Mouse (Mus musculus) frontal cortex, postnatal 10 days (tissue): ENCODE results near the gene Patz1.

Experiments
- DNase-seq, 2 experiments: peaks; one replicate each; pipeline ENCODE4 v3.0.0; 2022; ENCODE audit warnings: low spot score in 2 of 2, mixed read lengths in 1 of 2

The Patz1 gene

DNA sequence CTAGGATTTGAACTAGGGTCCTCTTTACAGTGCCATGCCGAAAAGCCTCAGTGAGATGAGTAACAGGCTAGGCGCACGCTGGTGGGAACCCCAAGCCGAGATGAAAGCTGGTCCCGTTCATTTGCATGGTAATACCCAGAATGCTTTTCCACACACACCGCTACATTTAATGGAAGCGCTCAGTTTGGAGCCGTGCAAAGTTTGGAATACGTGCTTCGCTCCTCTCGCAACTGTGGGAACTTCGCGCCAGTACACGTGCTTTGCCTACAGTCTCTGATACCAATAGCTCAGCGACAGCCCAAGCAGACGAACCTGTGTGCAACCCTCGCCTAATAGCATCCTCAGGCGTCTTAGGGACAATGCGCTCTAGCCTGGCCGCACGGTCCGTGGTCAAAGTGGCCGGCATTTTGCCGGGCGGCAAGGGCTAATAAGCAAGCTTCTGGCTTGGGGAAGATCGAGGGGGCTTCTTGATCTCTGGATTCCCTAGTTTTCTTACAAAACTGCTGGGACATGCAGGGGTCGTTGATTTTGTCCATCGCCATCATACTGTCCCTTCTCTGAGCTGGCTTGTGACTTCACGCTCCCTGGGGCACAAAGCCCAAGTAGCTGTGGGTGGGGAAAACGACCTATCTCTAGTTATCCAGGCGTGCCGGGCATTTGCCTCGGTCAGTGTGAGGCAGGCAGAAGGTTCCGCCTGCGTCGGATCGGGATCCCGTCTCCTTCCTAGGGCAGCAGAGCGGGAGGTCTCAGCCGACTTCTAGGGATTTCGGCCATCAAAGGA, at the start of gene Patz1:
Gene Patz1, plus strand, starts transcription at position 354 of the 781 bp plus-strand sequence.
- DNase-seq, result peak in 1 of 2 experiments; percentile 38

DNA sequence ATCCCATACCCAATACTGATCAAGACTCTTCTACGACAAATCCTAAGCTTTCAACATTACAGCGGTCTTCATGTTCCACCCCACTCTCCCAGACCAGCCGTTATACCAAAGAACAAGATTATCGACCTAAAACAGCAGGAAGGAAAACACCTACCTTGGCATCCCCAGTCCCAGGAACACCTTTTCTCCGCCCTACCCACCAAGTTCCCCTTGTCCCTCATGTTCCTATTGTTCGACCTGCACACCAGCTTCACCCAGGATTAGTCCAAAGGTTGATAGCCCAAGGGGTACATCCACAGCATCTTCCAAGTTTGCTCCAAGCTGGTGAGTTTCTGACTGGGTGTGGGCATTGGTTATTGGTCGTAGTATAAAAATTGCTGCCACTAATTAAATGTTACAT, 46.3 kb upstream of the Patz1 start:
- no peak for DNase-seq

DNA sequence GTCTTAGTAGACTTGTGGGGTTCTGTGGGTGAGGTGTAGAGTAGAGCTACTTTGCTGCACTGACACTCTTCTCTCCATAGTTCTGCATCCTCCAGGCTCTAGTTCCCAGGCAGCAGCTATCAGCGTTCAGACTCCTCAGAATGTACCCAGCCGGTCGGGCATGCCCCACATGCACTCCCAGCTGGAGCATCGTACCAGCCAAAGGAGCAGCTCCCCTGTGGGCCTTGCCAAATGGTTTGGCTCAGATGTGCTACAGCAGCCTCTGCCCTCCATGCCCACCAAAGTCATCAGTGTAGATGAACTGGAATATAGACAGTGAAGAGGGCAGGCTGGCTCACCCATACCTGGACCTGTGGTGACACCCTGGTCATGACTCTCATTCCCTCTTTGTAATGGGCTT, 44.9 kb upstream of the Patz1 start:
- DNase-seq, result no peak

DNA sequence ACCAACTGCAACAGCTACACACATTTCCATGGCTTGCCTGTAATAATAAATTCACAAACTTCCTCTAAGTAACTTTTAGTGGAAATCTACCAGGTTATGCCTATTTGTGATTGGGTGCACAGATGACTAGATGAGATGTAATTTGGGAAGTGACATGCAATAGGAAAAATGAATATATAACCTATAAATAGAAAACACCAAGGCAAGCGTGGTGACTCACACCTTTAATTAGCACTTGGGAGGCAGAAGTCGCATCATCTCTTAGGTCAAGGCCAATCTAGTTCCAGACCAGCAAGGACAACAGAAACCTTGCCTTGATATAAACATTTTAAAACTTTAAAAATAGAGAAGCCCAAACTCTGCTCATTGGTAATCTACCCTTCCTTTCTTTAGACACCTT, 41.3 kb upstream of the Patz1 start:
- DNase-seq, result no peak

DNA sequence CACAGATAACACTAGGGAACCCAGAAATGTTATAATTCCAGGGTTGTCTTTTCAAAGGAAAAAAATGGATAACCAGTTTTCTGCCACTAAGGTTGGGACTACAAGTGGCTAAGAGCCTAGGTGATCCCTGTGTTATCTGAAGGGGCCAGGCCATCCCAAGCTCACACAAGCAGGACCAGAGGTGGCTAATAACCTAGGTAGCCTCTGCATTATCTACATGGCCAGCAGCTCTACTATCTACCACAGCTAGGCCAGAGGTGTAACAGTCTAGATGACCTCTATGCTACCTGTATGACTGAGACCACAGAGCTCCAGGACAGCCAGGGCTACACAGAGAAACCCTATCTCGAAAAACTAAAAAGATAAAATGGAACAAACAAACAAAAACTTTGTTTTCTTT, 29.1 kb upstream of the Patz1 start:
- DNase-seq, result no peak

DNA sequence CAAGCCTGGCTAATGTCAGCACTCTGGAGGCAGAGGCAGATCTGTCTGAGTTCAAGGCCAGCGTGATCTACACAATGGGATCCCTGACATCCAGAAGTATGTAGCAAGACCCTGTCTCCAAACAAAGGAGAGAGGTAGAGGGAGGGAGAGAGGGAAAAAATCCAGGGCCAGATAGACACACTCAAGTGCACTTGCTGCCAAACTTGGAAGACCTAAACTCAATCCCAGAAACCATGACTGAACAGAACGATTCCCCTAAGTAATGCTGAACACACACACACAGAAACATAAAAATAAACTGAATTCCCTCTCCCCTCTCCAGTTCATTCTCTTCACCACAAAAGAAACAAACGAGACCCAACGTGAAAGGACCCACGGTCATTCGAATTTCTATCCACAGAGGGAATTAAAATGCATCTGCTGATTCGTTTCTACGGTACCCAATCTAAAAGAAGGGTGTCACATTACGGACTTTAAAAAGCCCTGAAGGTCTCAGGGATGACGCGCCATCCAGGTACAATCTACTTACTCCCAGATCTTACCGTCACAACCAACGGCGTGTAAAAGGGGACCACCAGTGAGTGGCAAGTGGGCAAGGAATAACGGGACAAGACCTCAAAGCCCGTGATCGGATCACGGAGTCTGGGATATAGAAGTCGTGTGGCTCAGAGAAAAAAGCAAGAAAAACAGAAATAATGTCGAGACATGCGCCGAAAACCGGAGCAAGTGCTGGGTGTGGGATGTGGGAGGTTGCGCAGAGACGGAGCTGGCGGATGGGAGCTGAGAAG, 23.2 kb upstream of the Patz1 start:
- DNase-seq, result no peak

DNA sequence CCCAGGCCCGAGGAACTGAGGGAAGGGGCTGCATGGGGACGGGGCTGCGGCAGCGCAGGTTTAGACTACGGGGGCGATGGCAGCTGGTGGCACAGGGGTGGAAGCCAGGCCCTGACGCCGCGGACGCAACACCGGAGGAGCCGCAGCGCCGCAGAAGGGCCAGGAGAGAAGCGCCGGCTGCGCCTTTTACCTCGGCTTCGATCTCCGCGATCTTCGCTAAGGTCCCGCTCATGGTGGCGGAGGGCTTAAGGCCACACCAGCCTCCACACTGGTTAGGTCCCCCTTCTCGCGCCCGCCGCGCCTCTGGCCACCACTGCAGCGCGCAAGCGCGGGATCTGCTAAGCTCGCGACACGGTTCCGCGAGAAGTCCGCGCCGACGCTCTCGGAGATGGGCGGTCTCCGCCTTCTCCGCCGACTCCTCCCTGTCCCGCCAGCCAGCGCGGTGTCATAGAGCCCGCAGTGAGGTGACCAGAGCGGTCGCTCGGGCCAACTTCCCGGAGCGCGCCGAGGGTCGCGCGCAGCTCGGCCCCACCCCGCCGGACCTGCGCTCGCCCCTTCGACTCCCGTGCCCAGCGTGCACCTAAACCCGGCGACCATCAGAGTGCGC, 22.5 kb upstream of the Patz1 start, which contains the start of gene Drg1:
Gene Drg1, minus strand, starts transcription at position 337 of the 607 bp plus-strand sequence.
- peak; percentile 87 to 94 for DNase-seq

DNA sequence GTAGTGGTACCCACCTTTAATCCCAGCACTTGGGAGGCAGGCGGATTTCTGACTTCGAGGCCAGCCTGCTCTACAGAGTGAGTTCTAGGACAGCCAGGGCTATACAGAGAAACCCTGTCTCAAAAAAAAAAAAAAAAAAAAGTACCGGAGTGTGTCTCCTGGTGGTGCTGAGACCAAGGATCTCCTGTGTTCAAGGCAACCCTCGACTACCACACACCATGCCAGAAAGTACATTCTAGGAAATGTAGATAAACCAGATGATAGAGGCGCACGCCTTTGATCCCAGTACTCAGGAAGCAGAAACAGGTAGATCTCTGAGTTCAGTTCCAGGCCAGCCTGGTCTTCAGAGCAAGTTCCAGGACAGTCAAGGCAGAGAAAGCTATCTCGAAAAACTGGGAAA, 21.5 kb upstream of the Patz1 start:
- DNase-seq, result no peak

DNA sequence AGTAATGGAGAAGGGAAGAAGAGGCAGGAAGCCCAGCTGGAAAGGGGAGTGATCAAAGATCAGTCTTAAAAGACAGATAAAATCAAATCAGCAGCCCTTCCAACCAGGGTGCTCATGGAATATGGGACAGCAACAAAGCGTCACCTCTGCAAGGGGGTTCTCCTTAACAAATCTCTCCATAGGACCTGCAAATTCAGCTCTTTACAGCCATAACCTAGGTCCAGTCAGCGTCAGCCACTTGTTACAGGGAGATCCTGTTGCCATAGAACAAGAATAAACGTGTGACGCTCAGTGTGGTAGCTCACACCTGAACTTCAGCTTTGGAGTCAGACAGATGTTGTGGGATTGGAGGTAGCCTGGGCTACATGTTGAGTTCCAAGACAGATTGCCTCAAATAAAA, 19.4 kb upstream of the Patz1 start:
- no peak for DNase-seq

DNA sequence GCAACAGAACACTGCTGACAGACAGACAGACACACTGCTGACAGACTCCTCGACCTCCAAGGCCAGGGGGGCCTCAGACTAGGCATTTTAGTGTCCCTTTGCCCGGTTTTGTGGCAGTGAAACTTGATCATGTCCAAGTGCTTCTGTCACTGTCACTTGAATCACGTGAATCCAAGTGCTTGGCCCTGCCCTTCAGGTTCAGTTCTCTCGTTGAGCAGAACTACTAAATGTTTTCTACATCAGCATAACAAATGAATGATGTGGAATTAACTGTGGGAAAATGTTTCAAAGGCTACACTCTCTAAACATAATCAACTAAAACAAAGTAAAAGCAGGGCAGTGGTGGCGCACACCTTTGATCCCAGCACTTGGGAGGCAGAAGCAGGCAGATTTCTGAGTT, 10.3 kb upstream of the Patz1 start:
- no peak for DNase-seq

DNA sequence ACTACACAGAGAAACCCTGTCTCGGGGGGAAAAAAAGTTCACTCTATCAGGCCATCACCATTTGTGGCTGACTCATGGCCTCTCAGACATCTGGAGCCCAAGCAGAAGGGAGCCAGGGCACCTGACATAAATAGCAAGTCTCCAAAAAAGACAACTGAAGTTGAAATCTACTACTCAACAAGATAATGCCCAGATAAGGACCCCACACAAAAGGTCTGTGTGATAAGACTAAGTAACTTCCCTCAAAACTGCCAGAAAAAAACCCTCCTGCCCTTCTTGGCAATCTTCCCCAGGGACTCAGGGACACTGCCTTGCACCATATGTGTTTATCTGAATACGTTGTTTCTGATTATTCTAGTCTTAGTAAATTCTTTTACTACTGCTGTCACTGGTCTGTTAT, 8.9 kb upstream of the Patz1 start:
- no peak for DNase-seq

DNA sequence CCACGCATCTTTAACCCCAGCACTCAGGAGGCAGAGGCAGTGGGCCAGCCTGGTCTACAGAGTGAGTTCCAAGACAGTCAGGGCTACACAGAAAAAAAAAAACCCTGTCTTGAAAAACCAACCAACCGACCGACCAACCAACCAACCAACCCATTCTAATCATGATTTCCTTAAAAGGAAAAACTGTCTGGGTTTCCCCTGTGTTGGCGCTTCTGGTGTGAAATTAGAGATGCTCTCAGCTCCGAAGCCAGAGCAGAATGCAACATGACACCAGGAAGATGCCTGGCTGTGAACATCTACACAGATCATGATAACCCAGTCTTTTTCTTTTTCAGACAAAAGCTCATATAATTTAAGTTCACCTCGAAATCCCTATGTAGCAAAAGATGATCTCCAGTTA, 5.8 kb upstream of the Patz1 start:
- no peak for DNase-seq

DNA sequence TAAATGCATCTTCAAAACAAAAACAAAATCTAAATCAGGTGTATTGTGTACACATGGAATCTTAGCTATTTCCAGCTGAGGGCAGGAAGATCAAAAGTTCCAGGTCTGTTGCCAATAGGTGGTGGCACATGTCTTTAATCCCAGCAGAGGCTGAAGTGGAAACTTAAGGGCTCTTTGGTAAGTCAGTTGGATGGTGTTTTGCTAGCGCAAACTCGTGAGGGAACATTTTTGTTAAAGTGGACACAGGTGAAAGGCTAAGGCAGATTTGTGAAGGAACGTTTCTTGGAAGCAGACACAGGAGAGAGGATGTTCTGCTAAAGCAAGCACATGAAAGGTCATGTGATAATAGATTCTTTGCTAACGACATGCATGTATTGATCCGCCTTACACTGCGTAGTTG, 5.0 kb upstream of the Patz1 start:
- DNase-seq, result no peak

DNA sequence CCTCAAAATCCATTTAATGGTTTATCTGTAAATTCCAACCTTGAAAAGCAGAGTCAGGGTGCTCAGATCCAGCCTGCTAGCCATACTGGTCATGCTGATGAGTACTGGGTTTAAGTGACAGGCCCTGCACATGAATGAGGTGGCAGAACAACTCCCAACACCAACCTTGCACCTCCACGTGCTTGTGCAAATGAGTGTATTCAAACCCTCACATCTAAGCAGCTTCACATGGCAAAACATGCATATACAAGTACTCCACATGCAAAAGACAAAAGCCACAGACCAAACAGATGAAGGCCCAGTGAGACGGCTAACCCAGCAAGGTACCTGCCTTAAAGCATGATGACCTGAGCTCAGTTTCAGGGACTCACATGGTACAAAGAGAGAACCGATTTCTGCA, 2.7 kb upstream of the Patz1 start:
- DNase-seq, result no peak

DNA sequence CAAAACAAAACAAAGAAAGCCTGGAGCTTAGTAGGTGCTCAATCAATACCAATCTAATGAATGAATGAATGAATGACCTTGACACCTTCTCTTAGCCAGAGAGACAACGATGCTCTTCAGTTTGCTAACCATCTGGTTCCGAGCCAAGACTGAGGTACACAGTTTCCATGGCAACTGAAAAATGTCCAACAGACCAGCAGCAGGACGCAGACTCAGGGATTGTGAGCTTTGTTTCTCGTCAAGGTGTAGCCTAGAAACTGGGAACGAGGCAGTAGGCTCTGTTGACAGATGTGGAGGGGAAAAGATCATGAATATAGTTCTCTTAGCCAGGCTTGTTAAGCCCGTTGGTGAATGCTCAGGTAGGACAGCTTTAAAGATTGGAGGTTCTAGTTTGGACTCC, 1.5 kb upstream of the Patz1 start:
- DNase-seq, result no peak

DNA sequence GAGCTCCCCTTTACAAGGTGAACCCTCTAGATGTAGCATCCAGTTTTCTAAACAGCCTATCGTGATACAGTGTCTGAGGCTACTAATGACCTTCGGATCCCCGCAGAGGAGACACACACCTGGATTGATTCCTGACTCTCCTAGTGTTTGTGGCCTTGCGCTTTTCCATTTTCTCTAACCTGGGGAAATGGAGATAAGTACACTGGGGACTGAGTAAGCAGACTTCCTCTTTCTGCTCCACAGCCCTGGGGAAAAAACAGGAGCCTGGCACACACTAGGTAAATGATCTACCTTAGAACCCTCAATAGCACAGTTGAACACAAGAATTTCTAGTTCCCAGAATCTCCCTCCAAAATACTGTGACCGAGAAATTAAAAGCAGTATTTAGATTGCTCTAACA, 753 bp upstream of the Patz1 start:
- DNase-seq, result no peak

DNA sequence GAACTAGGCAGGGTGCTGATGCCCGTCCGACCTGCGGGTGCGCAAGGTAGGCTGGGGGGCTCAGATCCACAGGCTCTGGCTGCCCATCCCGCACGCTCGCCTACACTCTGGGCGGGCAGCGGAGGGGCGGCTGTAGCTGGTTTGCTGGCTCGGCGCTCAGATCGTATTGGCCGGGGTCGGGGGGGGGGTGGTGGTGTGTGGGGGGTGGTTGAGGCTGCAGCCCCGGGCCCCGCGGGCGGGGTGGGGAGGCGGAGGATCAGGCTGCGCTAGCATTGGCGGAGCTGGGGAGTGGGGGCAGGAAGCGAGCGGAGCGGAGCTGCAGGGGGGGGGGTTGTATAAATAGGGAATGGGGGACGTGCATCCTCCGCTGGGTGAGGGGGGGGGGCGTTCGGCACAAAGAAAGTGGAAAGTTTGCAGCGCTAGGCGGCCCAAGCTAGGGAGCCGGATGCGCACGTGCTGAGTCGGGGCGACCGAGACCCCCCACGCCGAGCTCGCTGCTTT, 678 bp downstream of the Patz1 start:
- peak; percentile 71 to 84 for DNase-seq

DNA sequence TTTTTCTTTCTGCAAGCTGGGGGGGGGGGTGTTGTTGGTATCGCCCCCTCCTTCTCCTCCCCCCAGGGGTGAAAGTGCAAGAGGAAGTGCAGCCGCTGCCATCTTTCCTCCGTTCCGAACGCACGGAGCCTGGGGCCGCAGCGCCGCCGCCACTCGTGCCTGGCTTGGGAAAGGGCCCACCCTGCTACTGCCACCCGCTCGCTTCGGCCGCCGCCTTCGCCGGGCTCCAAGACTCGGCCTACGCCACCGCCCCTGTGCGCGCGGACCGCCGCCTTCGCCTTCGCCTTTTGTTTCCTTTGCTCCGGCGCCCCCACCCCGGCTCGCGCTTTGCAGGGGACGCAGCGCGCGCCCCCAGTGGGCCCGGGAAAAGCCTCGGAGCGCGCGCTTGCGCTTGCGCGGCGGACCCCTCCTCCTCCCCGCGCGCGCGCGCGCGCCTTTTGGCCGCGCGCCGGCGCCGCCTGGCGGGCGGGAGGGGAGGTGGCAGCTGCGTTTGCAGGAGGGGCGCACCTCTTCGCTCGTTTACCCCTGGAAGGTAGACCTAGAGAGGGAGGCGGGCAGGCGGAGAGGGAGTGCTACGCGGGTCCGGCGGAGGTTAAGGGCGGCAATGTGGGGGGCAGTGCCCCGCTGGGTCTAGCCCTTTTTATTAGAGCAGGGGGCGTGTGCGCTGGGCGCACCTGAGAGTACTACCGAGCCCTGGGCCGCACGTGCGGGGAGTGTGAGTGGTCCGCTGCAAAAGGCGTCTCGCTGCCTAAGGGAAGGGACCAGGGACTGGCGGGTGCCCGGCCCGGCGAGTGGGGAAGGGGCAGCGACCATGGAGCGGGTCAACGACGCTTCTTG, 1.3 kb downstream of the Patz1 start:
- DNase-seq, result peak in 1 of 2 experiments; percentile 79

DNA sequence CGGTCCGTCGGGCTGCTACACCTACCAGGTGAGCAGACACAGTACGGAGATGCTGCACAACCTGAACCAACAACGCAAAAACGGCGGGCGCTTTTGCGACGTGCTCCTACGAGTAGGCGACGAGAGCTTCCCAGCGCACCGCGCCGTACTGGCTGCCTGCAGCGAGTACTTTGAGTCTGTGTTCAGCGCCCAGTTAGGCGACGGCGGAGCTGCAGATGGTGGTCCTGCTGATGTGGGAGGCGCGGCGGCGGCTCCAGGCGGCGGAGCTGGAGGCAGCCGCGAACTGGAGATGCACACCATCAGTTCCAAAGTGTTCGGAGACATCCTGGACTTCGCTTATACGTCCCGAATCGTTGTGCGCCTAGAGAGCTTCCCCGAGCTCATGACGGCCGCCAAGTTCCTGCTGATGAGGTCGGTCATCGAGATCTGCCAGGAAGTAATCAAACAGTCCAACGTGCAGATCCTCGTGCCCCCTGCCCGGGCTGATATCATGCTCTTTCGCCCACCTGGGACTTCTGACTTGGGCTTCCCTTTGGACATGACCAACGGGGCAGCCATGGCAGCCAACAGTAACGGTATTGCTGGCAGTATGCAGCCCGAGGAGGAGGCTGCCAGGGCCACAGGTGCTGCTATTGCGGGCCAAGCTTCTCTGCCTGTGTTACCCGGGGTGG, 2.1 kb downstream of the Patz1 start:
- DNase-seq, result peak; percentile 57 to 68

DNA sequence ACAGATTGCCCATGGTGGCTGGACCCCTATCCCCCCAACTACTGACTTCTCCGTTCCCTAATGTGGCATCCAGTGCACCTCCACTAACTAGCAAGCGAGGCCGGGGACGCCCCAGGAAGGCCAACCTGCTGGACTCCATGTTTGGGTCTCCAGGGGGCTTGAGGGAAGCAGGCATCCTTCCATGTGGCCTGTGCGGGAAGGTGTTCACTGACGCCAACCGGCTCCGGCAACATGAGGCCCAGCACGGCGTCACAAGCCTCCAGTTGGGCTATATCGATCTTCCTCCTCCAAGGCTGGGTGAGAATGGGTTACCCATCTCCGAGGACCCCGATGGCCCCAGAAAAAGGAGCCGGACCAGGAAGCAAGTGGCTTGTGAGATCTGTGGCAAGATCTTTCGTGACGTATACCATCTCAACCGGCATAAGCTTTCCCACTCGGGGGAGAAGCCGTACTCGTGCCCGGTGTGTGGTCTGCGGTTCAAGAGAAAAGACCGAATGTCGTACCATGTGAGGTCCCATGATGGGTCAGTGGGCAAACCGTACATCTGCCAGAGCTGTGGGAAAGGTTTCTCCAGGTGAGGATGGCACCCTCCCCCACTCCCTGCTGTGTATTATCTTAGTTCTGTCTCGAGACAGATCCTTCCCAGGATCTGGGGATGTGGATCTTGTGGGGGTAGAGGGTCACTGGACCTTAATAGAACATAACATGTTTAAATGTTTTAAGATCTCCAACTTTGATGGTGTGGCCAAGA, 2.8 kb downstream of the Patz1 start:
- DNase-seq, result peak in 1 of 2 experiments; percentile 41
